Mouse (Mus musculus) brain, embryonic 14.5 days (tissue): ENCODE data around the gene Eif4g3.

Experiments used
- CTCF ChIP-seq: fragments of 200-500 bp; IDR thresholded peaks from 2 replicates; pipeline ENCODE4 v1.5.1; 2012; ENCODE audit warnings: inconsistent platforms, mild to moderate bottlenecking, moderate library complexity, borderline replicate concordance; ENCODE audit not compliant: insufficient read depth, insufficient read length; ENCODE audit errors: extremely low read depth
- POLR2A ChIP-seq: fragments of 200-500 bp; IDR thresholded peaks from 2 replicates; pipeline ENCODE4 v1.6.1; 2012; ENCODE audit warnings: mild to moderate bottlenecking, inconsistent platforms, borderline replicate concordance; ENCODE audit not compliant: poor library complexity, insufficient read depth, insufficient read length, severe bottlenecking; ENCODE audit errors: extremely low read depth

DNA sequence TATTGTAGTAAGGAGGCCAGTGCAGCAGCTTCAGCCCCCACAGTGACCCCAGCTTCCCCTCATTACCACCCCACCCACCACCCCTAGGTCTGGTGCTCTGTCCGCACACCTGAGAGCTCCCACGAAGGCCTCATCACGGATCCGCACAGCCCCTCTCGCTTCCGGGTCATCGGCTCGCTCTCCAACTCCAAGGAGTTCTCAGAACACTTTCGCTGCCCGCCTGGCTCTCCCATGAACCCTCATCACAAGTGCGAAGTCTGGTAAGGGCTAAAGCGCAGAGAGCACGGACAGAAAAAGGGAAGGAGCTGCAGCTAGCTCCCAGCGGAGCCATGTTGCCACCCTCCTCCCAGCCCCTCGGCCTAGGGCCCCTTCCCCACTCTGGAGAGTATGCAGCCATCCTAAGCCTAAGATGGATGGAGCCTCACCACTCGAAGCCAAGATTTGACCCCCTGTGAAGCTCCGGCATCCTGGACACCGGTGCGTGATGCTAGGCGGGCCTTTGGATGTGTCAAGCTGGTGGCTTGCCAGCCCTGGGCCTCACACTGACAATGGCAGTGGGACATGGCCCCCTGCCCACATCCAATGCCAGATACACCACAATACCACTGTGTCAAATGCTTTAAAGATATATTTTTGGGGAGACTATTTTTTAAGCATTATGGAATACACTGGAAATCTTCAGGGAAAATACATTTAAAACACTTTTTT lies 30.0 kb upstream of the Eif4g3 start:
- TF ChIP-seq CTCF (no peak), POLR2A (no peak)
